Mouse (Mus musculus): ENCODE results near the gene Pde4d. TPM values are rescaled to one million over a fixed set of nuclear protein-coding genes. Genes with fewer than 3 reads are reported as not detected.

The Pde4d gene
- total and polyA plus RNA-seq, 3 experiments, result 18.5 to 18.8 TPM; not detected in 1

DNA sequence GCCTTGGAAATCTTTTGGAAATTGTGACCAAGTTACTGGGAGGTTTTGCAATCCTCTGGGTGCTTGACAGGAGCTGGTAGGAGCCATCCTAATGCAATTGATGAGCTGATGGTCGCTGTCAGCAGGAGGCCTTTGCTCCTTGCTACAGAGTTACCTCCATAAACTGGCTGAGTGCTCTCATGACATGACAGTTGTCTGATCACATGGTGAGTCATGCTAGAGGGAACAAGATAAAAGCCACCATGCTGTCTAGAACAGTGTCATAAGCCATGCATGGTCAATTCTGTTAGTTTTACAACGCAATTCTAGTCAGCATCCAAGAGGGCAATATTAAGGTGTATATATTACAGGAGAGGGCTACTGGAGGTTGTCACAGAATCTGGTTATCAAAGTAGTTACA is 34.3 kb upstream of the Pde4d start:
- no peaks in the 10 kb centered on the region for H3K9me3 ChIP-seq (replicated peaks; ENCODE audit: insufficient read depth, low read length)
- H3K36me3 ChIP-seq (ENCODE audit: control insufficient read depth in 1 of 2, insufficient read depth in 2 of 2, low read length in 2 of 2), result peaks cover 0 to 2% of the 10 kb centered on the region in 2 experiments; a peak in 1 of 4 replicates
- no peak overlapping the region for H3K4me3 ChIP-seq (ENCODE audit: control insufficient read depth in 1 of 2, insufficient read depth in 1 of 2, low read depth in 2 of 2, low read length in 2 of 2)
- TF ChIP-seq MAX (IDR thresholded peaks at IDR 0.05; ENCODE audit: low read length) (no peak), JUND (IDR thresholded peaks at IDR 0.05; ENCODE audit: low read depth, low read length) (no peak)
- no peaks in the 10 kb centered on the region for H3K79me2 ChIP-seq (ENCODE audit: control insufficient read depth, insufficient read depth, low read length, poor library complexity)
- peak; percentile 33 for DNase-seq (ENCODE audit: low read depth, low spot score)
- no peaks in the 10 kb centered on the region for H3K27me3 ChIP-seq (ENCODE audit: control insufficient read depth in 1 of 2, insufficient read depth in 2 of 2, low read length in 2 of 2)
- no peak overlapping the region for H3K27ac ChIP-seq (ENCODE audit: control insufficient read depth, low read depth, low read length)
- H3K9ac ChIP-seq (ENCODE audit: control insufficient read depth, low read depth, low read length, poor library complexity, severe bottlenecking), result no peak overlapping the region
- peaks cover 0 to 3% of the 10 kb centered on the region in 2 experiments; a peak in 1 of 4 replicates for H3K4me1 ChIP-seq (ENCODE audit: control insufficient read depth in 1 of 2, insufficient read depth in 2 of 2, low read length in 2 of 2)

DNA sequence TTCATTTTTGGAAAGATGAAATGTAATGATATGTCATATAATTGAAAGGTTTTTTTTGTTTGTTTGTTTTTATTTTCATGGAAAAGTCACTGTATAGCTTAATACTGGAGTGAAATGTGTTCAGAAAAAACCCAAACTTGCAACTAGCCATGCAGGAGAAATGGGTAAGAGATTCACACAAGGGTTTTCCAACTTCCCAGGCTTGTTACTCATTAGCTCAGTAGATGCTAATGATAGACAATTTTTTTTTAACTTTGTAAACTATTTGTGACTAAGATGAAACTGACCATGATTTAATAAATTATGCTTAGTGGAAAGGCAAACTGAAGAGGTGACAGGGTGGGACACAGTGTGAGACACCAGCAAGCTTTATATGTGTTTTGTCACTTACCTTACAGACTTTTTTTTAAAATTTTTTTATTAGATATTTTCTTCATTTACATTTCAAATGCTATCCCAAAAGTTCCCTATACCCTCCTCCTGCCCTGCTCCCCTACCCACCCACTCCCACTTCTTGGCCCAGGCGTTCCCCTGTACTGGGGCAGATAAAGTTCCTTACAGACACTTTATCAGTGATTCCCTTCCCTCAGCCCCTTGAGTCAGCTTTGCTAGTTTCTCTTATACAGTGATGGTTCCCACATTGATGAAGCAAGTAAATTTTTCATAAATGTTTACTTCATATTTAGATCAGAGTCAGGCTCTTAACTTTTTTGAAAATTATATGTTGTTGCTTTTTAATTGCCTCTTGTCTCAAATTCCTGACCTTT is 30.8 kb upstream of the Pde4d start:
- Histone ChIP-seq H3K9me3 (replicated peaks; ENCODE audit: insufficient read depth, low read length) (no peaks in the 10 kb centered on the region), H3K36me3 (ENCODE audit: control insufficient read depth in 1 of 2, insufficient read depth in 2 of 2, low read length in 2 of 2) (peaks cover 0 to 2% of the 10 kb centered on the region in 2 experiments; a peak in 1 of 4 replicates), H3K4me3 (ENCODE audit: control insufficient read depth in 1 of 2, insufficient read depth in 1 of 2, low read depth in 2 of 2, low read length in 2 of 2) (no peak overlapping the region), H3K27ac (ENCODE audit: control insufficient read depth, low read depth, low read length) (no peak overlapping the region), H3K27me3 (ENCODE audit: control insufficient read depth in 1 of 2, insufficient read depth in 2 of 2, low read length in 2 of 2) (no peaks in the 10 kb centered on the region; a peak in 3 of 4 replicates), H3K9ac (ENCODE audit: control insufficient read depth, low read depth, low read length, poor library complexity, severe bottlenecking) (no peak overlapping the region), H3K79me2 (ENCODE audit: control insufficient read depth, insufficient read depth, low read length, poor library complexity) (no peaks in the 10 kb centered on the region), H3K4me1 (ENCODE audit: control insufficient read depth in 1 of 2, insufficient read depth in 2 of 2, low read length in 2 of 2) (peaks cover 0 to 3% of the 10 kb centered on the region in 2 experiments; a peak in 1 of 4 replicates)
- TF ChIP-seq ELF1 (IDR thresholded peaks at IDR 0.05; ENCODE audit: low read depth, low read length), result no peak
- 0 out of 2 replicates have a peak, but pooled peaks have one; percentile 34 for TF ChIP-seq GATA1 (IDR thresholded peaks at IDR 0.05; ENCODE audit: low read depth, low read length)
- DNase-seq (ENCODE audit: low read depth, low spot score), result peak; percentile 17

DNA sequence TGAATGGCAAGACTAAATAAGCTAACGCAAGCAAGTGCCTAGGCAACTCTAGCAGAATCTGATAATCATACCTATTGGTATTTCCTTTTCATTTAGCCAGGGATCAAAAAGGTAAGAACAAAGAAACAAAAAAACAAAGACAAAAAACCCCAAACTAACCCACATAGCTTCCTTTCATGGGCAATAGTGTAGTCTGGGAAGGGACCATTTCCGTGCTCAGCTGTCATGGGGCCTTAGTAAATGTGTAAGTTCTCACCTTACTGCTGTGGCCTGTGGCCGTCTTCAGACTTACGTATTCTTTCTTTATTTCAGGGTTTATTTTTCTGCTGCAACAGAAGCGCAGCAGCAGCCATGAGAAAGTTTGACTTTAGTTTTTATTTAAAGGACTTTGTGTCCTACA is 23.4 kb upstream of the Pde4d start:
- no peak for DNase-seq (ENCODE audit: low read depth, low spot score)
- no peak overlapping the region for H3K4me3 ChIP-seq (ENCODE audit: control insufficient read depth in 1 of 2, insufficient read depth in 1 of 2, low read depth in 2 of 2, low read length in 2 of 2)
- H3K9ac ChIP-seq (ENCODE audit: control insufficient read depth, low read depth, low read length, poor library complexity, severe bottlenecking), result no peak overlapping the region
- H3K27me3 ChIP-seq (ENCODE audit: control insufficient read depth in 1 of 2, insufficient read depth in 2 of 2, low read length in 2 of 2), result peaks cover 0 to 2% of the 10 kb centered on the region in 2 experiments
- no peaks in the 10 kb centered on the region for H3K9me3 ChIP-seq (replicated peaks; ENCODE audit: insufficient read depth, low read length)
- H3K79me2 ChIP-seq (ENCODE audit: control insufficient read depth, insufficient read depth, low read length, poor library complexity), result no peaks in the 10 kb centered on the region
- TF ChIP-seq MXI1 (IDR thresholded peaks at IDR 0.05; ENCODE audit: low read depth, low read length) (no peak), POLR2A (IDR thresholded peaks at IDR 0.05; ENCODE audit: control insufficient read depth in 1 of 2, insufficient read depth in 1 of 2, low read depth in 1 of 2, low read length in 2 of 2, poor library complexity in 1 of 2) (no peak), MAZ (IDR thresholded peaks at IDR 0.05; ENCODE audit: low read depth, low read length) (no peak), GATA1 (IDR thresholded peaks at IDR 0.05; ENCODE audit: low read depth, low read length) (no peak), EP300 (IDR thresholded peaks at IDR 0.05; ENCODE audit: low read depth in 1 of 2, low read length in 2 of 2) (no peak), HCFC1 (IDR thresholded peaks at IDR 0.05; ENCODE audit: low read depth, low read length) (no peak), TAL1 (IDR thresholded peaks at IDR 0.05; ENCODE audit: low read length) (no peak), CTCF (IDR thresholded peaks at IDR 0.05 in 2 of 3, conservative IDR thresholded peaks at IDR 0.05 in 1 of 3; ENCODE audit: control insufficient read depth in 1 of 3, insufficient read depth in 1 of 3, low read depth in 2 of 3, low read length in 3 of 3, poor library complexity in 1 of 3, severe bottlenecking in 1 of 3) (no peak), ZC3H11A (IDR thresholded peaks at IDR 0.05; ENCODE audit: low read depth, low read length) (no peak), ZMIZ1 (IDR thresholded peaks at IDR 0.05; ENCODE audit: low read depth, low read length) (no peak), MAX (IDR thresholded peaks at IDR 0.05; ENCODE audit: low read length) (no peak), USF2 (IDR thresholded peaks at IDR 0.05; ENCODE audit: borderline replicate concordance in 1 of 2, insufficient read depth in 1 of 2, low read depth in 1 of 2, low read length in 2 of 2) (no peak)
- no peaks in the 10 kb centered on the region for H3K4me1 ChIP-seq (ENCODE audit: control insufficient read depth in 1 of 2, insufficient read depth in 2 of 2, low read length in 2 of 2)
- H3K36me3 ChIP-seq (ENCODE audit: control insufficient read depth in 1 of 2, insufficient read depth in 2 of 2, low read length in 2 of 2), result no peaks in the 10 kb centered on the region
- no peak overlapping the region for H3K27ac ChIP-seq (ENCODE audit: control insufficient read depth, low read depth, low read length)

Measured in MEL (cell line).